ENCODE assay signal across 19 mouse cellular contexts in the genomic region with DNA sequence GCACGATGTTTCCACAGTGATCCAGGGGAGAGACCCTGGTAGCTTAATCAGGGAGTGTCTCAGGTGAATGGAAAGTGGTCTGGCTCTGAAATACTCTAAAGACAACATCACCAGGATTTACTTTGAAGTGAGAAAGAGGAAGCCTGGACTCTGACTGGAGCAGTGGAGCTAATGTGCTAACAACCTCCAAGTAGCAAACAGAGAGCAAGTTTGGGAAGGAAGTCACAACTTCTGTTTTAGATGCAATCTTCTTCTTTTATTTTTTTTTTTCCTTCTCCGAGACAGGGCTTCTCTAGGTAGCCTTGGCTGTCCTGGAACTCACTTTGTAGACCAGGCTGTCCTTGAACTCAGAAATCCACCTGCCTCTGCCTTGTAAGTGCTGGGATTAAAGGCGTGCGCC. TPM values are rescaled to one million over a fixed set of nuclear protein-coding genes. Genes with fewer than 3 reads are reported as not detected.
DNase-seq lines count a peak whose midpoint lies in the region; ATAC-seq and TF ChIP-seq lines count a peak whose summit lies in the region.
"Had no signal": no experiment of that assay in that cellular context is flagged by ENCODE, and none has a peak within 500 bp of the region (broad histone marks: within the 10 kb centered on the region; RNA-seq: fewer than 3 reads in every experiment).

No protein-coding gene starts in this region.

- intact Hi-C loops in left cerebral cortex, postnatal 10 days (cut with DNase I): no loop called here

- TF ChIP-seq EP300 in liver, embryonic 14.5 days (IDR thresholded peaks at IDR 0.05; ENCODE audit: low read depth): no peak

- no peak for TF ChIP-seq CTCF in forebrain, postnatal 0 days (IDR thresholded peaks at IDR 0.05; ENCODE audit: low read depth)
- no peak for TF ChIP-seq CTCF in liver, embryonic 14.5 days (IDR thresholded peaks at IDR 0.05; ENCODE audit: low read depth)

- H3K4me2 ChIP-seq in forebrain, postnatal 0 days (ENCODE audit: low read depth): no peak overlapping the region
- peak overlapping the region; percentile 94; the same call in 1 of the 2 replicates for H3K4me2 ChIP-seq in neural tube, embryonic 12.5 days (replicated peaks)
- peak overlapping the region; percentile 71 for H3K4me2 ChIP-seq in liver, embryonic 14.5 days (ENCODE audit: low read depth)

- peaks cover 68% of the 10 kb centered on the region for H3K36me3 ChIP-seq in forebrain, embryonic 10.5 days (replicated peaks)
- peaks cover 32% of the 10 kb centered on the region for H3K36me3 ChIP-seq in forebrain, postnatal 0 days (ENCODE audit: insufficient read depth)
- H3K36me3 ChIP-seq in neural tube, embryonic 12.5 days: peaks cover 57% of the 10 kb centered on the region
- H3K36me3 ChIP-seq in liver, embryonic 14.5 days (replicated peaks; ENCODE audit: control insufficient read depth, insufficient read depth, low read depth): peaks cover 52% of the 10 kb centered on the region

- no peak overlapping the region for H3K9ac ChIP-seq in forebrain, postnatal 0 days
- no peak overlapping the region for H3K9ac ChIP-seq in neural tube, embryonic 12.5 days
- peak overlapping the region; percentile 90 for H3K9ac ChIP-seq in liver, embryonic 14.5 days (replicated peaks)
- H3K9ac ChIP-seq: forebrain, embryonic 13.5 days; limb, embryonic 15.5 days had no signal

- H3K4me1 ChIP-seq in forebrain, embryonic 10.5 days: peaks cover 28% of the 10 kb centered on the region
- peaks cover 17% of the 10 kb centered on the region for H3K4me1 ChIP-seq in forebrain, postnatal 0 days (ENCODE audit: insufficient read depth)
- H3K4me1 ChIP-seq in neural tube, embryonic 12.5 days: peaks cover 22% of the 10 kb centered on the region
- peaks cover 16 to 30% of the 10 kb centered on the region in 2 experiments for H3K4me1 ChIP-seq in liver, embryonic 14.5 days (replicated peaks; ENCODE audit: control insufficient read depth in 2 of 2, insufficient read depth in 2 of 2, low read length in 1 of 2)

- peak overlapping the region; percentile 88; the same call in 1 of the 2 replicates for H3K4me3 ChIP-seq in forebrain, embryonic 10.5 days
- no peak overlapping the region for H3K4me3 ChIP-seq in forebrain, postnatal 0 days (ENCODE audit: low read depth, low read length)
- H3K4me3 ChIP-seq in neural tube, embryonic 12.5 days: no peak overlapping the region
- H3K4me3 ChIP-seq in liver, embryonic 14.5 days (ENCODE audit: insufficient read depth in 1 of 2, low read depth in 2 of 2, low read length in 2 of 2): peak overlapping the region in 1 of 2 experiments; percentile 75; a peak in 2 of 4 replicates

- WGBS in forebrain, embryonic 10.5 days: 96% methylated on average over 4 of the region's 4 CpGs
- 96% methylated on average over 4 of the region's 4 CpGs for WGBS in forebrain, postnatal 0 days
- WGBS in neural tube, embryonic 12.5 days: 93% methylated on average over 4 of the region's 4 CpGs
- WGBS in liver, embryonic 14.5 days (ENCODE audit: insufficient replicate concordance): 69% methylated on average over 4 of the region's 4 CpGs

- no peak for ATAC-seq in forebrain, postnatal 0 days
- ATAC-seq in neural tube, embryonic 12.5 days (ENCODE audit: low FRiP score, low read depth): no peak
- no peak for ATAC-seq in liver, embryonic 14.5 days (ENCODE audit: insufficient read depth)
- ATAC-seq: forebrain, embryonic 13.5 days; hindbrain, postnatal 0 days; intestine, postnatal 0 days had no signal

- no peaks in the 10 kb centered on the region for H3K27me3 ChIP-seq in forebrain, embryonic 10.5 days (ENCODE audit: poor library complexity, severe bottlenecking)
- H3K27me3 ChIP-seq in forebrain, postnatal 0 days (ENCODE audit: insufficient read depth, low read length): no peaks in the 10 kb centered on the region
- H3K27me3 ChIP-seq in neural tube, embryonic 12.5 days (replicated peaks): no peaks in the 10 kb centered on the region
- H3K27me3 ChIP-seq in liver, embryonic 14.5 days (ENCODE audit: control insufficient read depth, insufficient read depth, low read length): no peaks in the 10 kb centered on the region
- H3K27me3 ChIP-seq: forebrain, embryonic 13.5 days; heart, embryonic 15.5 days; limb, embryonic 15.5 days; neural tube, embryonic 13.5 days had no signal

- H3K9me3 ChIP-seq in forebrain, embryonic 10.5 days: no peaks in the 10 kb centered on the region
- H3K9me3 ChIP-seq in forebrain, postnatal 0 days (ENCODE audit: low read length): no peaks in the 10 kb centered on the region
- no peaks in the 10 kb centered on the region for H3K9me3 ChIP-seq in neural tube, embryonic 12.5 days
- H3K9me3 ChIP-seq in liver, embryonic 14.5 days (ENCODE audit: control insufficient read depth, low read length): no peaks in the 10 kb centered on the region
- H3K9me3 ChIP-seq: forebrain, embryonic 13.5 days; heart, embryonic 15.5 days; limb, embryonic 15.5 days; neural tube, embryonic 13.5 days had no signal

- H3K27ac ChIP-seq in forebrain, embryonic 10.5 days: no peak overlapping the region
- no peak overlapping the region for H3K27ac ChIP-seq in forebrain, postnatal 0 days (ENCODE audit: low read depth, low read length)
- H3K27ac ChIP-seq in neural tube, embryonic 12.5 days: no peak overlapping the region
- H3K27ac ChIP-seq in liver, embryonic 14.5 days: peak overlapping the region; percentile 61
- H3K27ac ChIP-seq: forebrain, embryonic 13.5 days; heart, embryonic 15.5 days; hindbrain, postnatal 0 days; kidney, postnatal 0 days; limb, embryonic 15.5 days; neural tube, embryonic 13.5 days had no signal

- no peak for DNase-seq in forebrain, embryonic 10.5 days (ENCODE audit: extremely low spot score, low spot score)
- no peak for DNase-seq in forebrain, postnatal 0 days
- no peak for DNase-seq in neural tube, embryonic 10.5 days (ENCODE audit: extremely low spot score, low spot score)
- no peak for DNase-seq in liver, embryonic 14.5 days (ENCODE audit: low read depth in 3 of 3, low spot score in 3 of 3)
- no peak for DNase-seq in left cerebral cortex, postnatal 10 days (ENCODE audit: extremely low spot score in 1 of 2, low spot score in 2 of 2)
- no peak for DNase-seq in urinary bladder, postnatal 25 days (ENCODE audit: low spot score)
- DNase-seq in lung, adult 18-20 months: no peak
- DNase-seq: cerebellum, postnatal 10 days; gastrocnemius, postnatal 25 days; heart, postnatal 4 days; thymus, postnatal 25 days had no signal

RNA-seq across cellular contexts. Expression of gene Bysl, which starts 2.1 kb away (rescaled TPM):
- 43.2 and 45.4 TPM in 2 replicates for polyA plus RNA-seq in forebrain, embryonic 10.5 days (2016; fragmentation: Nextera tagmentation; extraction: Ambion mirVana)
- total RNA-seq in forebrain, postnatal 0 days (2014; rRNA removed): 21.9 and 23.7 TPM in 2 replicates
- 32.0 and 35.4 TPM in 2 replicates for polyA plus RNA-seq in forebrain, postnatal 0 days (2015; fragmentation: Nextera tagmentation; extraction: Ambion mirVana)
- 32.5 and 35.9 TPM in 2 replicates for polyA plus RNA-seq in neural tube, embryonic 12.5 days (2016; fragmentation: Nextera tagmentation; extraction: Ambion mirVana)
- polyA plus RNA-seq in liver, embryonic 14.5 days (2012; rRNA removed): 9.8 and 12.5 TPM in 2 replicates
- 13.3 and 14.3 TPM in 2 replicates for polyA plus RNA-seq in liver, embryonic 14.5 days (2014; fragmentation: Nextera tagmentation; extraction: Ambion mirVana)
- total RNA-seq in left cerebral cortex, postnatal 10 days (2021): 10 to 100 TPM; 25.2 to 25.3 TPM

RNA-seq across cellular contexts. Expression of gene Med20, which starts 2.2 kb away (rescaled TPM):
- polyA plus RNA-seq in forebrain, embryonic 10.5 days (2016; fragmentation: Nextera tagmentation; extraction: Ambion mirVana): 43.4 and 47.5 TPM in 2 replicates
- total RNA-seq in forebrain, postnatal 0 days (2014; rRNA removed): 31.5 and 37.0 TPM in 2 replicates
- 27.9 and 30.2 TPM in 2 replicates for polyA plus RNA-seq in forebrain, postnatal 0 days (2015; fragmentation: Nextera tagmentation; extraction: Ambion mirVana)
- polyA plus RNA-seq in neural tube, embryonic 12.5 days (2016; fragmentation: Nextera tagmentation; extraction: Ambion mirVana): 39.7 and 41.6 TPM in 2 replicates
- polyA plus RNA-seq in liver, embryonic 14.5 days (2012; rRNA removed): 20.7 and 23.1 TPM in 2 replicates
- 23.2 and 25.7 TPM in 2 replicates for polyA plus RNA-seq in liver, embryonic 14.5 days (2014; fragmentation: Nextera tagmentation; extraction: Ambion mirVana)
- 10 to 100 TPM; 21.4 to 23.5 TPM for total RNA-seq in left cerebral cortex, postnatal 10 days (2021)

RNA-seq across cellular contexts. Expression of gene Gm20517, which starts 2.2 kb away (rescaled TPM):
- 1.5 and 1.9 TPM in 2 replicates for polyA plus RNA-seq in forebrain, embryonic 10.5 days (2016; fragmentation: Nextera tagmentation; extraction: Ambion mirVana)
- 4.7 and 10.6 TPM in 2 replicates for total RNA-seq in forebrain, postnatal 0 days (2014; rRNA removed)
- 1.4 and 2.1 TPM in 2 replicates for polyA plus RNA-seq in forebrain, postnatal 0 days (2015; fragmentation: Nextera tagmentation; extraction: Ambion mirVana)
- 2.0 and 2.4 TPM in 2 replicates for polyA plus RNA-seq in neural tube, embryonic 12.5 days (2016; fragmentation: Nextera tagmentation; extraction: Ambion mirVana)
- polyA plus RNA-seq in liver, embryonic 14.5 days (2012; rRNA removed): 0.86 and 0.95 TPM in 2 replicates
- 0.86 and 1.7 TPM in 2 replicates for polyA plus RNA-seq in liver, embryonic 14.5 days (2014; fragmentation: Nextera tagmentation; extraction: Ambion mirVana)
- total RNA-seq in left cerebral cortex, postnatal 10 days (2021): 1 to 10 TPM; 6.2 to 6.4 TPM

RNA-seq across cellular contexts. Expression of gene Usp49, which starts 21.3 kb away (rescaled TPM):
- 5.0 and 6.0 TPM in 2 replicates for polyA plus RNA-seq in forebrain, embryonic 10.5 days (2016; fragmentation: Nextera tagmentation; extraction: Ambion mirVana)
- total RNA-seq in forebrain, postnatal 0 days (2014; rRNA removed): 11.2 and 18.9 TPM in 2 replicates
- polyA plus RNA-seq in forebrain, postnatal 0 days (2015; fragmentation: Nextera tagmentation; extraction: Ambion mirVana): 2.8 and 4.7 TPM in 2 replicates
- 10.4 and 12.5 TPM in 2 replicates for polyA plus RNA-seq in neural tube, embryonic 12.5 days (2016; fragmentation: Nextera tagmentation; extraction: Ambion mirVana)
- polyA plus RNA-seq in liver, embryonic 14.5 days (2012; rRNA removed): 6.4 and 6.6 TPM in 2 replicates
- 2.9 and 3.9 TPM in 2 replicates for polyA plus RNA-seq in liver, embryonic 14.5 days (2014; fragmentation: Nextera tagmentation; extraction: Ambion mirVana)
- total RNA-seq in left cerebral cortex, postnatal 10 days (2021): 10 to 100 TPM; 14.8 to 15.1 TPM
